Mouse (Mus musculus) MEL (cell line): Measurements from ENCODE around the gene Esam. TPM values are rescaled to one million over a fixed set of nuclear protein-coding genes. Genes with fewer than 3 reads are reported as not detected.

Experiments
- DNase-seq: peaks from one replicate; pipeline ENCODE4 v3.0.0; 2011; ENCODE audit warnings: low read depth, low spot score
- H3K27ac ChIP-seq: 2 replicates; pipeline ENCODE4 v1.5.1; 2012; ENCODE audit warnings: low read depth, mild to moderate bottlenecking, control low read depth, low read length, moderate library complexity; ENCODE audit not compliant: control insufficient read depth
- H3K27me3 ChIP-seq, 2 experiments: fragments of 150-350 bp in 1 of 2; sonication (generic) in 1 of 2; 2 replicates each; pipeline ENCODE4 v1.6.1; 2012; ENCODE audit warnings: low read length in 2 of 2, mild to moderate bottlenecking in 2 of 2, improper control_type of control experiment in 1 of 2, moderate library complexity in 1 of 2; ENCODE audit not compliant: insufficient read depth in 2 of 2, control insufficient read depth in 1 of 2
- H3K36me3 ChIP-seq, 2 experiments: 2 replicates each; pipeline ENCODE4 v1.6.1; 2012 to 2014; ENCODE audit warnings: low read length in 2 of 2, improper control_type of control experiment in 1 of 2, inconsistent platforms in 1 of 2, mild to moderate bottlenecking in 1 of 2; ENCODE audit not compliant: insufficient read depth in 2 of 2, control insufficient read depth in 1 of 2
- H3K4me1 ChIP-seq, 2 experiments: fragments of 150-350 bp in 1 of 2; sonication (generic) in 1 of 2; 2 replicates each; pipeline ENCODE4 v1.6.1; 2012; ENCODE audit warnings: low read length in 2 of 2, improper control_type of control experiment in 1 of 2, mild to moderate bottlenecking in 1 of 2; ENCODE audit not compliant: insufficient read depth in 2 of 2, control insufficient read depth in 1 of 2
- H3K4me3 ChIP-seq, 2 experiments: fragments of 150-350 bp in 1 of 2; sonication (generic) in 1 of 2; 2 replicates each; pipeline ENCODE4 v1.5.1; 2012; ENCODE audit warnings: low read depth in 2 of 2, low read length in 2 of 2, mild to moderate bottlenecking in 2 of 2, moderate library complexity in 2 of 2, control low read depth in 1 of 2, improper control_type of control experiment in 1 of 2; ENCODE audit not compliant: control insufficient read depth in 1 of 2, insufficient read depth in 1 of 2
- H3K79me2 ChIP-seq: 2 replicates; pipeline ENCODE4 v1.6.1; 2012; ENCODE audit warnings: mild to moderate bottlenecking, low read length, moderate library complexity; ENCODE audit not compliant: control insufficient read depth, poor library complexity, insufficient read depth
- H3K9ac ChIP-seq: 2 replicates; pipeline ENCODE4 v1.6.1; 2012; ENCODE audit warnings: low read depth, mild to moderate bottlenecking, control low read depth, low read length, moderate library complexity; ENCODE audit not compliant: control insufficient read depth, poor library complexity, severe bottlenecking
- H3K9me3 ChIP-seq: fragments of 150-350 bp; sonication (generic); replicated peaks from 2 replicates; pipeline ENCODE4 v1.6.1; 2012; ENCODE audit warnings: mild to moderate bottlenecking, low read length, improper control_type of control experiment, moderate library complexity; ENCODE audit not compliant: insufficient read depth
- CHD1 ChIP-seq: IDR thresholded peaks from 2 replicates; pipeline ENCODE4 v1.6.1; 2012; ENCODE audit warnings: low read depth, mild to moderate bottlenecking, inconsistent platforms, low read length, improper control_type of control experiment
- CTCF ChIP-seq, 3 experiments: IDR thresholded peaks in 2 of 3; conservative IDR thresholded peaks in 1 of 3; 2 replicates each; pipeline ENCODE4 v1.5.1; 2011 to 2012; ENCODE audit warnings: low read length in 3 of 3, low read depth in 2 of 3, mild to moderate bottlenecking in 2 of 3, improper control_type of control experiment in 1 of 3, inconsistent platforms in 1 of 3, mixed read lengths in 1 of 3, moderate library complexity in 1 of 3; ENCODE audit not compliant: control insufficient read depth in 1 of 3, insufficient read depth in 1 of 3, poor library complexity in 1 of 3, severe bottlenecking in 1 of 3
- EP300 ChIP-seq, 2 experiments: IDR thresholded peaks; 2 replicates each; pipeline ENCODE4 v1.6.1; 2011; ENCODE audit warnings: improper control_type of control experiment in 2 of 2, low read length in 2 of 2, low read depth in 1 of 2, mild to moderate bottlenecking in 1 of 2
- ETS1 ChIP-seq: IDR thresholded peaks from 2 replicates; pipeline ENCODE4 v1.6.1; 2012; ENCODE audit warnings: low read depth, mild to moderate bottlenecking, inconsistent platforms, low read length, improper control_type of control experiment, moderate library complexity
- GATA1 ChIP-seq: IDR thresholded peaks from 2 replicates; pipeline ENCODE4 v1.6.1; 2011; ENCODE audit warnings: low read depth, low read length, improper control_type of control experiment
- HCFC1 ChIP-seq: IDR thresholded peaks from 2 replicates; pipeline ENCODE4 v1.6.1; 2012; ENCODE audit warnings: low read depth, mild to moderate bottlenecking, inconsistent platforms, low read length, improper control_type of control experiment, moderate library complexity
- MAFK ChIP-seq: IDR thresholded peaks from 2 replicates; pipeline ENCODE4 v1.6.1; 2011; ENCODE audit warnings: low read depth, mild to moderate bottlenecking, low read length, improper control_type of control experiment, borderline replicate concordance
- MAZ ChIP-seq: IDR thresholded peaks from 2 replicates; pipeline ENCODE4 v1.6.1; 2012; ENCODE audit warnings: low read depth, mild to moderate bottlenecking, inconsistent platforms, low read length, improper control_type of control experiment
- MEF2A ChIP-seq: IDR thresholded peaks from 2 replicates; pipeline ENCODE4 v1.6.1; 2014; ENCODE audit warnings: low read depth, mild to moderate bottlenecking, inconsistent platforms, low read length, improper control_type of control experiment; ENCODE audit not compliant: poor library complexity, insufficient replicate concordance, severe bottlenecking; ENCODE audit errors: extremely low read depth
- MXI1 ChIP-seq: IDR thresholded peaks from 2 replicates; pipeline ENCODE4 v1.6.1; 2011; ENCODE audit warnings: mild to moderate bottlenecking, low read depth, low read length, improper control_type of control experiment
- MYB ChIP-seq: IDR thresholded peaks from 2 replicates; pipeline ENCODE4 v1.6.1; 2011; ENCODE audit warnings: mild to moderate bottlenecking, low read depth, low read length, improper control_type of control experiment
- MYC ChIP-seq: IDR thresholded peaks from 2 replicates; pipeline ENCODE4 v1.6.1; 2011; ENCODE audit warnings: low read depth, mild to moderate bottlenecking, low read length, improper control_type of control experiment, moderate library complexity
- NELFE ChIP-seq: IDR thresholded peaks from 2 replicates; pipeline ENCODE4 v1.6.1; 2011; ENCODE audit warnings: low read depth, low read length, improper control_type of control experiment
- NRF1 ChIP-seq: IDR thresholded peaks from 2 replicates; pipeline ENCODE4 v1.6.1; 2014; ENCODE audit warnings: low read depth, mild to moderate bottlenecking, inconsistent platforms, low read length, improper control_type of control experiment, moderate library complexity; ENCODE audit not compliant: poor library complexity, insufficient read depth, severe bottlenecking
- POLR2A ChIP-seq, 2 experiments: IDR thresholded peaks; 2 replicates each; pipeline ENCODE4 v1.6.1; 2011 to 2012; ENCODE audit warnings: low read length in 2 of 2, mild to moderate bottlenecking in 2 of 2, control low read depth in 1 of 2, improper control_type of control experiment in 1 of 2, low read depth in 1 of 2, moderate library complexity in 1 of 2; ENCODE audit not compliant: control insufficient read depth in 1 of 2, insufficient read depth in 1 of 2, poor library complexity in 1 of 2
- POLR2AphosphoS5 ChIP-seq: IDR thresholded peaks from 2 replicates; pipeline ENCODE4 v1.6.1; 2012; ENCODE audit warnings: low read depth, borderline replicate concordance, mild to moderate bottlenecking, inconsistent platforms, low read length, moderate library complexity, mixed read lengths
- RAD21 ChIP-seq: IDR thresholded peaks from 2 replicates; pipeline ENCODE4 v1.6.1; 2011; ENCODE audit warnings: mild to moderate bottlenecking, low read depth, low read length, improper control_type of control experiment
- RCOR1 ChIP-seq: IDR thresholded peaks from 2 replicates; pipeline ENCODE4 v1.6.1; 2012; ENCODE audit warnings: low read depth, mild to moderate bottlenecking, inconsistent platforms, low read length, improper control_type of control experiment
- SIN3A ChIP-seq: IDR thresholded peaks from 2 replicates; pipeline ENCODE4 v1.6.1; 2012; ENCODE audit warnings: low read length, improper control_type of control experiment, inconsistent platforms
- TAL1 ChIP-seq: IDR thresholded peaks from 2 replicates; pipeline ENCODE4 v1.6.1; 2012; ENCODE audit warnings: mild to moderate bottlenecking, inconsistent platforms, low read length, moderate library complexity, mixed read lengths
- TBP ChIP-seq: IDR thresholded peaks from 2 replicates; pipeline ENCODE4 v1.8.0; 2011; ENCODE audit warnings: low read depth, low read length, improper control_type of control experiment
- TCF12 ChIP-seq: IDR thresholded peaks from 2 replicates; pipeline ENCODE4 v1.6.1; 2014; ENCODE audit warnings: low read depth, mild to moderate bottlenecking, inconsistent platforms, low read length, improper control_type of control experiment, moderate library complexity
- UBTF ChIP-seq: IDR thresholded peaks from 2 replicates; pipeline ENCODE4 v1.6.1; 2012; ENCODE audit warnings: low read depth, mild to moderate bottlenecking, inconsistent platforms, low read length, improper control_type of control experiment, moderate library complexity, borderline replicate concordance; ENCODE audit not compliant: insufficient read depth
- USF1 ChIP-seq: IDR thresholded peaks from 2 replicates; pipeline ENCODE4 v1.6.1; 2014; ENCODE audit warnings: low read depth, mild to moderate bottlenecking, inconsistent platforms, low read length, improper control_type of control experiment, moderate library complexity
- USF2 ChIP-seq, 2 experiments: IDR thresholded peaks; 2 replicates each; pipeline ENCODE4 v1.6.1; 2011 to 2012; ENCODE audit warnings: improper control_type of control experiment in 2 of 2, low read length in 2 of 2, borderline replicate concordance in 1 of 2, inconsistent platforms in 1 of 2, low read depth in 1 of 2, mild to moderate bottlenecking in 1 of 2; ENCODE audit not compliant: insufficient read depth in 1 of 2
- ZC3H11A ChIP-seq: IDR thresholded peaks from 2 replicates; pipeline ENCODE4 v1.6.1; 2012; ENCODE audit warnings: low read depth, mild to moderate bottlenecking, inconsistent platforms, low read length, improper control_type of control experiment
- ZKSCAN1 ChIP-seq: IDR thresholded peaks from 2 replicates; pipeline ENCODE4 v1.6.1; 2012; ENCODE audit warnings: low read depth, mild to moderate bottlenecking, inconsistent platforms, low read length, improper control_type of control experiment, moderate library complexity
- ZMIZ1 ChIP-seq: IDR thresholded peaks from 2 replicates; pipeline ENCODE4 v1.6.1; 2012; ENCODE audit warnings: low read depth, mild to moderate bottlenecking, inconsistent platforms, low read length, improper control_type of control experiment, moderate library complexity
- ZNF384 ChIP-seq: IDR thresholded peaks from 2 replicates; pipeline ENCODE4 v1.6.1; 2012; ENCODE audit warnings: low read depth, mild to moderate bottlenecking, inconsistent platforms, low read length, improper control_type of control experiment
- polyA plus RNA-seq, 2 experiments: library from polyadenylated mRNA; stranded (reverse) in 1 of 2; unstranded in 1 of 2; fragments of >175 nt in 1 of 2; fragments of >200 nt in 1 of 2; gene quantifications; 2 replicates each; pipeline versions ENCODE4 v1.2.1 to v1.2.4; 2012; ENCODE audit warnings: low replicate concordance in 2 of 2, low read depth in 1 of 2; ENCODE audit not compliant: insufficient read length in 2 of 2, insufficient read depth in 1 of 2, missing spikeins in 1 of 2
- total RNA-seq: library from RNA; depleted of rRNA; stranded (reverse); fragments of 300-350 nt; gene quantifications from 2 replicates; pipeline ENCODE4 v1.2.3, GENCODE M21; 2012

Gene Esam
- total and polyA plus RNA-seq, 3 experiments = 0.23 to 0.89 TPM; not detected in 1

DNA sequence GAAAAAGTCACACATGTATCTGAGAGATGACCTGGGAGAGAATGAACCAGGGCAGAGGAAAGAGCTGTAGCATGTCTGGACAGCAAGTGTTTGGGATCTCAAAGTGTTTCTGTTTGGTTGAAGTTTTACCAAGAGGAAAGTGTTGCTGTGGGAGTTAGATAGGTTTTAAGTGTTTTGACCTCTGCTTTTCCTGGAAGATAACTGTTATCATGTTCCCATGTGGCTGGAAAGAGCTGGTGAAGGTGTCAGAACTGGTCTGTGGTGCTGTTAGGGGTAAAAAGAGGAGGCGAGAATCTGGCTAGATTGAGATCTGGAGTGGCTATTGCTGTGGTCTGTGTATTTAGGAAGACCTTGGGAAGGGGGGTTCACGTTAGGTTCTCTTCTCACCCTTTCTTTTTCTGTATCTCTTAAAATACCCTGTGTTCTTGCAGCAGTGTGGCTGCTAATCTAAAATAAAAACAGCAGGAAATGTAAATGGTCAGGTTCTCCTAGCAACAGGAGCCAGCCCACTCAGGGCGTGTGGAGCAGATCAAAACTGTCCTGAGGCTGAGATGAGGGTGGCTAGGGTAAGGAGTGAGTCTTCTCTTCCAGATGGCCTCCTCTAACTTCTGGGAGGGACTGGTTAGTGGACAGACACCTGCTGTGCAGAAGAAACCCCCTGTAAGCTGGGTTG is 44.5 kb downstream of the Esam start:
- TF ChIP-seq ZC3H11A = no peak
- TF ChIP-seq RCOR1 = peak; percentile 66; the same call in 1 of the 2 replicates
- peak; percentile 87 for TF ChIP-seq GATA1
- peak; percentile 59 for TF ChIP-seq TAL1
- peak; percentile 44 for TF ChIP-seq SIN3A
- TF ChIP-seq TBP = no peak
- TF ChIP-seq USF2 (IDR thresholded peaks at IDR 0.05; ENCODE audit: borderline replicate concordance in 1 of 2, insufficient read depth in 1 of 2, low read depth in 1 of 2, low read length in 2 of 2) = no peak
- TF ChIP-seq MYB = 0 out of 2 replicates have a peak, but pooled peaks have one; percentile 11
- TF ChIP-seq MAZ = no peak
- TF ChIP-seq TCF12 = peak; percentile 79
- peak; percentile 59; the same call in 1 of the 2 replicates for TF ChIP-seq ETS1
- peak; percentile 59 for TF ChIP-seq MXI1
- no peak for TF ChIP-seq USF1
- no peak for TF ChIP-seq RAD21
- no peak for TF ChIP-seq ZKSCAN1
- TF ChIP-seq MEF2A = peak; percentile 26; the same call in 1 of the 2 replicates
- TF ChIP-seq EP300 (IDR thresholded peaks at IDR 0.05; ENCODE audit: low read depth in 1 of 2, low read length in 2 of 2) = peak; percentile 79 to 80
- Histone ChIP-seq H3K9ac (no peak overlapping the region), H3K4me1 (peaks cover 41 to 45% of the 10 kb centered on the region in 2 experiments), H3K27me3 (no peaks in the 10 kb centered on the region), H3K79me2 (no peaks in the 10 kb centered on the region), H3K27ac (peak overlapping the region; percentile 74), H3K9me3 (no peaks in the 10 kb centered on the region), H3K36me3 (peaks cover 0 to 57% of the 10 kb centered on the region in 2 experiments; a peak in 2 of 4 replicates), H3K4me3 (peak overlapping the region in 1 of 2 experiments; percentile 18; a peak in 2 of 4 replicates)
- DNase-seq = no peak

DNA sequence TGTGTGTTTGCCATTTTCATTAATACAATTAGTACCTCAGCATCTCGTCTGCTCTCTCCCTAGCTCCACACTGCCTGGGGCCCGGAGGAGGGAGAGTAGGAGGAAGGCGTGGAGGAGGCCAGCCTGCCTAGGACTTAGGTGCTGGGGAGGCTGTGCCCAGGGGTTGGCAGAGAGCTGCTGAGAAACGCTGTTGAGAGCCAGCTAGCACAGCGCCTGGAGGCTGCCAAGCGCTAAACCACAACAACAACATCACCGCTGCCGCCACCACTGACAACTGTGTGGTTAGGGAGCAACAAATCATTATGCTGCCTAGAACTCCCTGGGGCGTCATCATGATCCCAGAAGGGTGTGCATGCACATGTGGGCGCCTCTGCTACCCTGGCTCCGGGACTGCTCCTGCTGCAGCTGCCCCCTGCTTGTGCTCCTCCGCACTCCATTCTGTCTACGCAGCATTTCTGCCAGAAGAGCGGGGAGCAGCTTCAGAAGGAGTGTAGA is 48.6 kb downstream of the Esam start:
- Histone ChIP-seq H3K9me3 (no peaks in the 10 kb centered on the region), H3K27ac (no peak overlapping the region), H3K4me3 (no peak overlapping the region), H3K79me2 (no peaks in the 10 kb centered on the region), H3K4me1 (peaks cover 20% of the 10 kb centered on the region in 2 experiments), H3K36me3 (peaks cover 0 to 24% of the 10 kb centered on the region in 2 experiments; a peak in 2 of 4 replicates), H3K27me3 (no peaks in the 10 kb centered on the region), H3K9ac (no peak overlapping the region)
- no peak for DNase-seq
- TF ChIP-seq CTCF (IDR thresholded peaks at IDR 0.05 in 2 of 3, conservative IDR thresholded peaks at IDR 0.05 in 1 of 3; ENCODE audit: control insufficient read depth in 1 of 3, insufficient read depth in 1 of 3, low read depth in 2 of 3, low read length in 3 of 3, poor library complexity in 1 of 3, severe bottlenecking in 1 of 3) (no peak), ETS1 (no peak), MAFK (no peak), POLR2AphosphoS5 (no peak), NRF1 (no peak), MAZ (no peak), UBTF (no peak), TAL1 (no peak), TBP (no peak), CHD1 (no peak), POLR2A (IDR thresholded peaks at IDR 0.05; ENCODE audit: control insufficient read depth in 1 of 2, insufficient read depth in 1 of 2, low read depth in 1 of 2, low read length in 2 of 2, poor library complexity in 1 of 2) (no peak), ZNF384 (no peak), MYC (no peak), NELFE (no peak), ZMIZ1 (no peak), HCFC1 (no peak), RCOR1 (no peak), USF1 (no peak)
